Mouse (Mus musculus) lung, postnatal 36 days (tissue): Measurements from ENCODE around the gene Sult4a1.
"Not testable (repeated sequence)": the region's sequence is repeated elsewhere in the genome, so short reads cannot be mapped to it uniquely, and the experiment has no call there.

ENCODE experiments used
- DNase-seq: peaks from one replicate; pipeline ENCODE4 v3.0.0; 2022; ENCODE audit warnings: mixed read lengths

The Sult4a1 gene

GRCm38 (mm10) chr15:84105105-84105923 is at the start of gene Sult4a1:
Gene Sult4a1 (minus strand): TSS chr15:84105754.
- DNase-seq = no peak

GRCm38 (mm10) chr15:84140929-84141328 is 35.4 kb upstream of the Sult4a1 start:
- no peak for DNase-seq

- DNase-seq = no peak
Measured at GRCm38 (mm10) chr15:84140109-84140508, 34.6 kb upstream of the Sult4a1 start.

- peak; percentile 65 for DNase-seq
Measured at GRCm38 (mm10) chr15:84139592-84140005, 34.0 kb upstream of the Sult4a1 start.

- DNase-seq = no peak
Measured at GRCm38 (mm10) chr15:84136473-84137415, 31.2 kb upstream of the Sult4a1 start.

GRCm38 (mm10) chr15:84135472-84135871 is 29.9 kb upstream of the Sult4a1 start:
- DNase-seq = peak; percentile 36

GRCm38 (mm10) chr15:84133440-84133839 is 27.9 kb upstream of the Sult4a1 start:
- peak; percentile 12 for DNase-seq

GRCm38 (mm10) chr15:84131971-84132370 is 26.4 kb upstream of the Sult4a1 start:
- DNase-seq = no peak

GRCm38 (mm10) chr15:84131096-84131786 is 25.7 kb upstream of the Sult4a1 start:
- DNase-seq = peak; percentile 78

- DNase-seq = peak; percentile 29
Measured at GRCm38 (mm10) chr15:84126871-84127270, 21.3 kb upstream of the Sult4a1 start.

GRCm38 (mm10) chr15:84126447-84126846 is 20.9 kb upstream of the Sult4a1 start:
- peak; percentile 46 for DNase-seq

GRCm38 (mm10) chr15:84124086-84124485 is 18.5 kb upstream of the Sult4a1 start:
- no peak for DNase-seq

- no peak for DNase-seq
Measured at GRCm38 (mm10) chr15:84123075-84123474, 17.5 kb upstream of the Sult4a1 start, which contains the start of gene Pnpla5. Gene Pnpla5 (minus strand): TSS chr15:84123175.

- DNase-seq = no peak
Measured at GRCm38 (mm10) chr15:84121036-84121435, 15.5 kb upstream of the Sult4a1 start.

- peak; percentile 23 for DNase-seq
Measured at GRCm38 (mm10) chr15:84120612-84121011, 15.1 kb upstream of the Sult4a1 start.

GRCm38 (mm10) chr15:84116466-84116865 is 10.9 kb upstream of the Sult4a1 start:
- no peak for DNase-seq

GRCm38 (mm10) chr15:84115727-84116126 is 10.2 kb upstream of the Sult4a1 start:
- DNase-seq = peak; percentile 17

- DNase-seq = no peak
Measured at GRCm38 (mm10) chr15:84113873-84114272, 8.3 kb upstream of the Sult4a1 start.

GRCm38 (mm10) chr15:84108899-84109298 is 3.3 kb upstream of the Sult4a1 start:
- no peak for DNase-seq

GRCm38 (mm10) chr15:84105924-84106500 is 458 bp upstream of the Sult4a1 start:
- no peak for DNase-seq

- no peak for DNase-seq
Measured at GRCm38 (mm10) chr15:84104626-84105025, 928 bp downstream of the Sult4a1 start.

GRCm38 (mm10) chr15:84097536-84097935 is 8.0 kb downstream of the Sult4a1 start:
- not testable (repeated sequence) for DNase-seq
